Mouse (Mus musculus): ENCODE results near the gene Plcg2. TPM values are rescaled to one million over a fixed set of nuclear protein-coding genes. Genes with fewer than 3 reads are reported as not detected.

The Plcg2 gene
- polyA plus RNA-seq (2015; fragmentation: Nextera tagmentation; extraction: Ambion mirVana): 2.3 and 2.4 TPM in 2 replicates

DNA sequence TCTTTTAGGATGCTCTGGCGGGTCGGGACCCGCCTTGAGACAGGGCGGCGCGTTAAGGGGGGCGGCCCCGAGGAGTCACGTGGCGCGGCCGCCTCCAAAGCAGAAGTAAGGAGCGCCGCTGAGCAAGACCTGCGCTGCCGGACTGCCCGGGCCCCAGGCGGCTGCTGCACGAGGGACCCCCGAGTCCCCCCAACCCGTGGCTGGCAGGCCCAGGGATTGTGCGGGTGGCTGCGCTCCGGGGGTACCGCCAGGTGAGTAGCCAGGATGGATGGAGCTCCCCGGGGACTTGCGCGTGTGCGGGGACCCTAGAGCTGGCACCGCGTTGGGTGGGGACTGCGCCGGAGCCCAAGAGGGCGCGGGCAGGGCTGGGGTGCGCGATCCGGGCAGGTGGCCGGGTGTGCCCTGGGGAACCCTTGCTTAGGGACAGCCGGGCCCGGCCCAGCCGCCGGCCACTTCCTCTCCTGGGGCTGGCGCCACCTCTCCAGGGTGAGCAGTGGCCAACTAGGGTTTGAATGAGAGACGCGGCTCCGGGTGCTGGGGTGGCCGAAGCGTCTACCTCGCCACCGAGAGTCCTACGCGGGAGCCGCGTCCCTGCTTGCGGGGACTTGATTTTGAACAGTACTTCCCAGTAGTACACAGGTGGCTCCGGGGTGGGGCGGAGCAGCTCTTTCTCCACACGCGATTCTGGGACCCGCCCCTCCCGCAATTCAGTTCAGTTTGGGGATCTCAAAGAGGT is at the start of gene Plcg2:
Gene Plcg2, plus strand, starts transcription at position 113 of the 736 bp plus-strand sequence.
- peak within 1 kb of the TSS; percentile 64 for H3K9ac ChIP-seq (ENCODE audit: low read length)
- peak within 1 kb of the TSS; percentile 100 for H3K4me2 ChIP-seq (replicated peaks; ENCODE audit: low read depth)
- no peaks in the 10 kb centered on the region for H3K36me3 ChIP-seq (ENCODE audit: control insufficient read depth, insufficient read depth, low read length)
- no peak for TF ChIP-seq CTCF (IDR thresholded peaks at IDR 0.05; ENCODE audit: low read depth)
- TF ChIP-seq EP300 (optimal IDR thresholded peaks at IDR 0.05): no peak
- no peaks in the 10 kb centered on the region; the same call in 1 of the 2 replicates for H3K27me3 ChIP-seq (ENCODE audit: control insufficient read depth, insufficient read depth, low read length)
- peak within 1 kb of the TSS; percentile 62 for H3K4me3 ChIP-seq (ENCODE audit: low read depth, low read length)
- DNase-seq (ENCODE audit: low spot score) (peak; percentile 51), ATAC-seq (ENCODE audit: low FRiP score, low TSS enrichment) (peak; percentile 69)
- H3K27ac ChIP-seq (replicated peaks): no peak within 1 kb of the TSS
- no peaks in the 10 kb centered on the region for H3K9me3 ChIP-seq (ENCODE audit: control insufficient read depth, low read length)
- 1% methylated on average over 56 of the region's 62 CpGs for WGBS
- H3K4me1 ChIP-seq (replicated peaks; ENCODE audit: control insufficient read depth, insufficient read depth): no peaks in the 10 kb centered on the region

DNA sequence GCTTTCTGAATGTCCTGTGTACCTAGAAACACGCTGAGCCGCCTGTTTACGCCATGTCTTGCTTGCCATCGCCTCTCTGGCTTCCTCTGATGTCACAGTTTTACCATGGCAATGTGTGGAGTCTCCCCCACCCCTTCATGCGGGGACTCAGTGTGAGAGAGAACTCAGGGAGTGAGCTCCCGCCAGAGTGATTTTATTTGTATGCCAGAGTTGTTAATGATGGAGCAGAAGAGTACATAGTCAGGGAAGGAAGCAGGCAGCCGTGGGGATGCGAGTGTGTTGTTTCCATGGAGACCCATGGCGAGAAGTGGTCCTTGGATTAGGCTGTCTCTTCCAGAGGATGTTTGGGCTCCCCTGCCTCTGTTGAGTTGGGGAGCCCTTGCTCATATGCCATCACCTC is 47.0 kb upstream of the Plcg2 start:
- Histone ChIP-seq H3K9ac (ENCODE audit: low read length) (no peak overlapping the region), H3K4me3 (ENCODE audit: low read depth, low read length) (no peak overlapping the region), H3K9me3 (ENCODE audit: control insufficient read depth, low read length) (no peaks in the 10 kb centered on the region), H3K36me3 (ENCODE audit: control insufficient read depth, insufficient read depth, low read length) (peaks cover 37% of the 10 kb centered on the region), H3K27me3 (ENCODE audit: control insufficient read depth, insufficient read depth, low read length) (no peaks in the 10 kb centered on the region), H3K27ac (replicated peaks) (no peak overlapping the region), H3K4me1 (replicated peaks; ENCODE audit: control insufficient read depth, insufficient read depth) (no peaks in the 10 kb centered on the region), H3K4me2 (replicated peaks; ENCODE audit: low read depth) (no peak overlapping the region)
- ATAC-seq (ENCODE audit: low FRiP score, low TSS enrichment) (no peak), DNase-seq (ENCODE audit: low spot score) (no peak)
- TF ChIP-seq CTCF (IDR thresholded peaks at IDR 0.05; ENCODE audit: low read depth) (no peak), EP300 (optimal IDR thresholded peaks at IDR 0.05) (no peak)
- 77% methylated on average over 9 of the region's 9 CpGs for WGBS

DNA sequence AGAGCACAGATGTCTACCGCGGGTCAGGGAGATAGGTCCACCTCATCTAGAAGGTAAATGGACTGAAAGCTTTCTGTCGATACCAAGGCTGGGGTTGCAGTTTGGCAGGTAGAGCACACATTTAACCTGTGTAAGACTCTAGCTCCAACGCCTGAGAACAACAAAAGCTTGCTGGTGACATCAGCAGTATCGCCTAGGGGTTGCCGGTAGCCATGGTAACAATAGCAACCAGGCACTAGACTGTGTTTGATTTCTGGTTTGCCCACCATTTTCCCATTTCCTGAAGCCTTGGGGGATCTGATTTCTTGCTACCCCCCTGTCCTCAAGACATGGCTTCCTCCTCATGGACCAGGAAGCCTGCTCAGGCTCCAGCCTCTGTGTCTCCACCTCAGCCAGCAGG is 44.1 kb upstream of the Plcg2 start:
- no peaks in the 10 kb centered on the region for H3K9me3 ChIP-seq (ENCODE audit: control insufficient read depth, low read length)
- H3K9ac ChIP-seq (ENCODE audit: low read length): no peak overlapping the region
- no peak for TF ChIP-seq EP300 (optimal IDR thresholded peaks at IDR 0.05)
- TF ChIP-seq CTCF (IDR thresholded peaks at IDR 0.05; ENCODE audit: low read depth): no peak
- peak overlapping the region; percentile 59 for H3K27ac ChIP-seq (replicated peaks)
- no peaks in the 10 kb centered on the region for H3K27me3 ChIP-seq (ENCODE audit: control insufficient read depth, insufficient read depth, low read length)
- H3K4me2 ChIP-seq (replicated peaks; ENCODE audit: low read depth): no peak overlapping the region
- H3K36me3 ChIP-seq (ENCODE audit: control insufficient read depth, insufficient read depth, low read length): peaks cover 43% of the 10 kb centered on the region
- DNase-seq (ENCODE audit: low spot score): no peak
- WGBS: 71% methylated on average over 6 of the region's 6 CpGs
- H3K4me3 ChIP-seq (ENCODE audit: low read depth, low read length): no peak overlapping the region
- no peaks in the 10 kb centered on the region for H3K4me1 ChIP-seq (replicated peaks; ENCODE audit: control insufficient read depth, insufficient read depth)
- ATAC-seq (ENCODE audit: low FRiP score, low TSS enrichment): peak; percentile 36; the same call in 1 of the 2 replicates

DNA sequence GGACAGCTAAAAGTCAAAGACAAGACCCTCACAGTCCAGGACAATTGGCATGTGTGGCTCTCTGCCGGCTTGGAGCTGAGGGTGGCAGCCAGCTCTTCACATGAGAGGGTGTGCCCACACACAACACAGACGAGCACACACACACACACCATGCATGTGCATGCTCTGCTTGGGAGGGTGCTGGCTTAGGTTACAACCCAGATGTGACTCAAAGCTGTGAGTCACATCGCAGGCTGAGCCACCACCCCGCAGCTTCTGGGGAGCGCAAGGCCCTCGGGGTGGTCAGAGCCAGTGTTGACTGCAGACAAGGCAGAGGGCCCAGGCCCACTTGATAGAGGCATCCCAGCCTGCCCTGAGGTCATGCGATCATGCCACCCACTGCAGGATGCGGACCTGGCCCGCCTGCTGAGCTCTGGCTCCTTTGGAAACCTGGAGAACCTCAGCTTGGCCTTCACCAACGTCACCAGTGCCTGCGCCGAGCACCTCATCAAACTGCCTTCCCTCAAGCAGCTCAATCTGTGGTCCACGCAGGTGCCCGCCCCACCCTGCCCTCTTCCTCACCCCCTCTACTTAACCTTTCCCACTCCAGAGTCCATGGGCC is 43.5 kb upstream of the Plcg2 start:
- no peaks in the 10 kb centered on the region for H3K9me3 ChIP-seq (ENCODE audit: control insufficient read depth, low read length)
- no peak overlapping the region for H3K9ac ChIP-seq (ENCODE audit: low read length)
- 70% methylated on average over 14 of the region's 14 CpGs for WGBS
- TF ChIP-seq CTCF (IDR thresholded peaks at IDR 0.05; ENCODE audit: low read depth) (no peak), EP300 (optimal IDR thresholded peaks at IDR 0.05) (no peak)
- H3K27ac ChIP-seq (replicated peaks): peak overlapping the region; percentile 85
- no peak overlapping the region for H3K4me2 ChIP-seq (replicated peaks; ENCODE audit: low read depth)
- DNase-seq (ENCODE audit: low spot score) (peak; percentile 74), ATAC-seq (ENCODE audit: low FRiP score, low TSS enrichment) (peak; percentile 91)
- no peaks in the 10 kb centered on the region for H3K4me1 ChIP-seq (replicated peaks; ENCODE audit: control insufficient read depth, insufficient read depth)
- H3K27me3 ChIP-seq (ENCODE audit: control insufficient read depth, insufficient read depth, low read length): no peaks in the 10 kb centered on the region
- no peak overlapping the region for H3K4me3 ChIP-seq (ENCODE audit: low read depth, low read length)
- peaks cover 41% of the 10 kb centered on the region for H3K36me3 ChIP-seq (ENCODE audit: control insufficient read depth, insufficient read depth, low read length)

DNA sequence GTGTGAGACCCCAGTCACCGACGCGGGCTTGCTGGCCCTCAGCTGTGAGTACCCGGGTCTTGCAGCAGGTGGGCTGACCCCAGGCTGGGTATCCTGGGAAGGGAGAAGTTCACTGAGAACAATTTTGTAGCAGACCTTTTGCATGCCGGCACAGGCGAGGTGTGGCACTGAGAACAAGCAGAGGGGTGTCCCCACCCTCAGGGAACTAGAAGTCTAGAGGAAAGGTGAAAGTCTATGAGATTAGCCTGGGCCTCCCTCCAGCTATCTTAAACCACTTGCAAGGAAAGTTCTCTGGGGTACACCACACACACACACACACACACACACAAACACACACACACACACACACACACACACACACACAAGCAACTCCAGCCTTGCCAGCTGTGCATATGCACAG is 42.4 kb upstream of the Plcg2 start:
- ATAC-seq (ENCODE audit: low FRiP score, low TSS enrichment) (peak; percentile 75), DNase-seq (ENCODE audit: low spot score) (peak; percentile 69)
- H3K4me3 ChIP-seq (ENCODE audit: low read depth, low read length): no peak overlapping the region
- no peak overlapping the region for H3K4me2 ChIP-seq (replicated peaks; ENCODE audit: low read depth)
- WGBS: 82% methylated on average over 6 of the region's 6 CpGs
- peaks cover 41% of the 10 kb centered on the region for H3K36me3 ChIP-seq (ENCODE audit: control insufficient read depth, insufficient read depth, low read length)
- H3K27me3 ChIP-seq (ENCODE audit: control insufficient read depth, insufficient read depth, low read length): no peaks in the 10 kb centered on the region
- TF ChIP-seq EP300 (optimal IDR thresholded peaks at IDR 0.05): no peak
- TF ChIP-seq CTCF (IDR thresholded peaks at IDR 0.05; ENCODE audit: low read depth): no peak
- no peak overlapping the region for H3K9ac ChIP-seq (ENCODE audit: low read length)
- no peaks in the 10 kb centered on the region for H3K9me3 ChIP-seq (ENCODE audit: control insufficient read depth, low read length)
- H3K4me1 ChIP-seq (replicated peaks; ENCODE audit: control insufficient read depth, insufficient read depth): no peaks in the 10 kb centered on the region
- peak overlapping the region; percentile 85 for H3K27ac ChIP-seq (replicated peaks)

DNA sequence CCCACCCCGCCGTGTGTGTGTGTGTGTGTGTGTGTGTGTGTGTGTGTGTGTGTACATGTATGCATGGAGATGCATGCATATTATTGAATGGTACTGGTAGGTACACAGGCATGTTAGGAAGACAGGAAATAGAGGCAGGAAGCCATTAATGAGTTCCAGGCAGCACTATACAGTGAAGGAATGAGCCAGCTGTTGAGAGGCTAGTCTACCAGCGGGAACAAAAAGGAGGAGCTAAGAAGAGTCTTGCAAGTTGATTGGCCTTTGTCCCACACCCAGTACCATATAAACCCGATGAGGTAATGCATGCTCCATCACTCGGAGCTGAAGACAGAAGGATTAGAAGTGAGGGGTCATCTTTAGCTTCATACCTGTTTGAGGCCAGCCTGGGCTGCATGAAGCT is 39.7 kb upstream of the Plcg2 start:
- H3K4me2 ChIP-seq (replicated peaks; ENCODE audit: low read depth): no peak overlapping the region
- no peaks in the 10 kb centered on the region for H3K9me3 ChIP-seq (ENCODE audit: control insufficient read depth, low read length)
- H3K27ac ChIP-seq (replicated peaks): no peak overlapping the region
- peaks cover 25% of the 10 kb centered on the region for H3K36me3 ChIP-seq (ENCODE audit: control insufficient read depth, insufficient read depth, low read length)
- DNase-seq (ENCODE audit: low spot score) (no peak), ATAC-seq (ENCODE audit: low FRiP score, low TSS enrichment) (0 out of 2 replicates have a peak, but pooled peaks have one; percentile 19)
- no peak overlapping the region for H3K4me3 ChIP-seq (ENCODE audit: low read depth, low read length)
- H3K9ac ChIP-seq (ENCODE audit: low read length): no peak overlapping the region
- H3K27me3 ChIP-seq (ENCODE audit: control insufficient read depth, insufficient read depth, low read length): no peaks in the 10 kb centered on the region
- no peak for TF ChIP-seq CTCF (IDR thresholded peaks at IDR 0.05; ENCODE audit: low read depth)
- no peak for TF ChIP-seq EP300 (optimal IDR thresholded peaks at IDR 0.05)
- no peaks in the 10 kb centered on the region for H3K4me1 ChIP-seq (replicated peaks; ENCODE audit: control insufficient read depth, insufficient read depth)
- 46% methylated on average over 3 of the region's 5 CpGs for WGBS

Measured in stomach, postnatal 0 days (tissue).